Mouse (Mus musculus) frontal cortex, postnatal 14 days (tissue): ENCODE data around the gene Chrdl2.
"Not testable (repeated sequence)": the region's sequence is repeated elsewhere in the genome, so short reads cannot be mapped to it uniquely, and the experiment has no call there.

ENCODE experiments used
- DNase-seq, 2 experiments: peaks; one replicate each; pipeline ENCODE4 v3.0.0; 2022; ENCODE audit warnings: low spot score in 2 of 2

Gene Chrdl2

DNA sequence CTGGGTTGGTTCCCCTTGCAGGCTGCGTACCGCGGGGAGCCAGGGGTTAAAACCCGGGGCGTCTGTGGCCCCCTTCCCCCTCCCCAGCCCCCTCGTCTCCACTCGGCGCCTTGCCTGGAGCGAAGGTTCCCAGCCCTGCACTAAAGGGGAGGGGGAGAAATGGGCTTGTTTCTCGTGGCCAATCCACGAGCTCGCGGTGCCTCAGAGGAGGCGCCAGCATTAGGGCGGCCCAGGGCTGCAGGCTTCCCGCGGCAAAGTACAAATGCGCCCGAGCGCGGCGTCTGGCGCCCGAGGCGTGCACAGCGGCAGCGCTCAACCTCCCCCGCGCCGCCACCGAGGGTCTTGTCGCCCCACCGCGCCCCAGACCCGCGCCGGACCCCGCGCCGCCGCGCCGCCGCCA, at the start of gene Chrdl2:
Chrdl2 (plus strand) TSS at position 383 of the 400 bp plus-strand sequence.
- DNase-seq, result no peak

DNA sequence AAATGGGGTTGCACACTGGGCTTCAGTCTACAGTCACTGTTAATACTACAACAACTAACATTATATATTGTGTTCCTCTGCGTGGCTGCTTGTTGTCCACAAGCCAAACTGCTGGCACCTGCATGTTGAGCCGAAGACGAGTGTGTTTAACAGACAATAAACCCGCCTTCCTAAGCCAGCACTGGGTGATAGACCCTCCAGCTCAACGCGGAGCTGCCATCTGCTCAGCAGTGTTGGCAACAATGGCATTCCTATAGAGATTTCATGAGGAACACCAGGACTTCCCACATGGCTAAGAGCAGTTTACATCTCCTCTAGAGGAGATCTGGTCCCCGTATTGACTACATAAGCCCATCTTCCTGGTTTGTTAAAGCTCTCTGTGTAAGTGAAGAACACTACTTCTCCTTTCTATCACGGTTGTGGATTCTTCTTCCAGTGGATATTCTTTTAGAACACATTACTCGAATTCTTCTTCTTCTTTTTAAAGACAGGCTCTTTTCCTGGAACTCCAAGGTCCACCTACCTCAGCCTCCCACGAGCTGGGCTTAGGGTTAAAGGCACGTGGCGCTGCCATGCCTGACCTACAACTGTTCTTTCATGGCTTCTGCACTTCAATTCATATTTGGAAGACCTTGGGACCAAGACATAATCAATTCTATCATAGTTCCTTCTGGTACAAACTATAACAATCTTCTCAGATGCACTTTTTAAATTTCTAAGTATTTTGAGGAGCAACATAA, 48.6 kb upstream of the Chrdl2 start:
- no peak for DNase-seq

DNA sequence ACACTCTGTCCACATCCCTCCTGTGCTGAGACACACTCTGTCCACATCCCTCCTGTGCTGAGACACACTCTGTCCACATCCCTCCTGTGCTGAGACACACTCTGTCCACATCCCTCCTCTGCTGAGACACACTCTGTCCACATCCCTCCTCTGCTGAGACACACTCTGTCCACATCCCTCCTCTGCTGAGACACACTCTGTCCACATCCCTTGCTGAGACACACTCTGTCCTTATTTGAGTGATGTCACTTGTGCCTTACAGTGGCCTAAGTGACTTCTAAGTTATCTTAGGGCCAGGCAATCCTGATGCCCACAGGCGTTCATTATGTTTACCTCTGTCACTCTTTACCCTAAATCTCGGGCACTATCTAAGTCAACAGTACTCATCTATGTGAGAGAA, 45.4 kb upstream of the Chrdl2 start:
- DNase-seq, result not testable (repeated sequence)

DNA sequence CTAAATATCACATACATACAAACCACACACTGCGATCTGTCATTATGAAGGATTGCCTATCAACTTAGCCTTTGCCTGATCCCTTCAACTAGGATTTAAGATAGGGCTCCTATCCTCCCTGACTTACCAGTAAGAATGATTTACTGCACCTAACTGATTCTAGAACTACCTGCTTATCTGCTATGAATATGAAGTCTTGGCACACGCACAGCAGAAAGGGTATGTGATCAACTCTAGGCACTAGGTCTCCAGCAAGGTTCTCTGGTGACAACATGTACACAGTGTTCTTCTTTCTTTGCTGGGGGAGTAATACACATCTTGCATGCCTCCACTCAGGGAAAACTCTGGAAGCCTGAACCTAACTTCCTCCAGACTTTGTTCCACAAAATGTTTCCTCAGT, 44.5 kb upstream of the Chrdl2 start:
- DNase-seq, result no peak

DNA sequence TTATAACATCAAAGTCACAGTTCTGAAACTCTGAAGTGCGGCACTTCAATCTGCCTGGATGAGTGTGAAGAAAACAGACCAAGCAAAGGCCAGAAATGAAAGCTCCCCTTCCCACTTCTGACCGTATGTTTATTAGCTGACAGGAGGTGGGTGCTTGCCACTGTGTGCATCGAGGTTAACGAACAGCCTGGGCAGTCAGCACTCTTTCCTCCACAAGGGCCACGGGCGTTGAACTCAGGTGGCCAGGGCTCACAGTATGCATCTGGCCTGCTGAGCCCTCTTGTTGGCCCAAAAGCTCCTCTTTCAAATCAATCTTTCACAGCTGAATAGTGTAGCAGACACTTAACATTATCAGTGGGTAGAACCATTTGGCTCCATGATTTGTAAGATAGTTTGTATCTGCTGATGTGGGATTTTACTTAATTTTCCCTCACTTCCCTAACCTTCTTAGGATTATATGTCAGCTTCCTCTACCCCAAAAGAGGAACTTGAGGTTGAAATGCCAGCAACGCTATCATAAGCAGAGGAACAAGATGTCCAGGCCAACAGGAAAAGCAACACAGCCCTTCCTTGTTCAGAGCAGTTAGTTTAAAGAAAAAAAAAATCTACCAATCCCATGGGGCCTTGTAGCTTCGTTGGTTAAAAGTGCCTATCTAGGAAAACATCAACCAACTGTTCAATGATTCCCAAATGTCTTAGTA, 43.3 kb upstream of the Chrdl2 start:
- no peak for DNase-seq

DNA sequence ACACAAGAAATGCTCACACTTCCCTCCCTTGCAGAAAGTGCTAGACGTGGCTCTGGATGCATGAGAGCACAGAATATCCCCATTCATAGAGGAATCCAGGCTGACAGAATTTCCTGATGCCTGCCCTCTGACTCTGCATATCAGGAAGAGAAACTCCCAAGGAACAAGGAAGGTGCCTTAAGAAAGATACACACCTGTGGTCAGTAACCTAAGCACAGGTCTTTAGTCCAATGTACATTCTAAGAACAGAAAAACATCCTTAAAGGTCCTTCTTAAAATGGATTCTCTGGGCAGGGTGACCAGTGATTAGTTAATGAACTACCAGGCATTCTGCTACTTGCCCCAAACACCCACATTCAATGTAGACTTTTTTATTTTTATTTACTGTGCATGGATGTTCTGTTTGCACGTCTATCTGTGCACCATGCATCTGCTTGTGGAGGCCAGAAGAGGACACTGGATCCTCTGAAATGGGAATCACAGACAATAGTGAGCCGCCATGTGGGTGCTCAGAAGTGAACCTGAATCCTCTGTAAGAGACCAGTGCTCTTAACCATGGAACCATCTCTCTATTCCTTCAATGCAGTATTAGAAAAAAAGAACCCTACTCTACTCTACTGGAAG, 42.6 kb upstream of the Chrdl2 start:
- DNase-seq, result no peak

DNA sequence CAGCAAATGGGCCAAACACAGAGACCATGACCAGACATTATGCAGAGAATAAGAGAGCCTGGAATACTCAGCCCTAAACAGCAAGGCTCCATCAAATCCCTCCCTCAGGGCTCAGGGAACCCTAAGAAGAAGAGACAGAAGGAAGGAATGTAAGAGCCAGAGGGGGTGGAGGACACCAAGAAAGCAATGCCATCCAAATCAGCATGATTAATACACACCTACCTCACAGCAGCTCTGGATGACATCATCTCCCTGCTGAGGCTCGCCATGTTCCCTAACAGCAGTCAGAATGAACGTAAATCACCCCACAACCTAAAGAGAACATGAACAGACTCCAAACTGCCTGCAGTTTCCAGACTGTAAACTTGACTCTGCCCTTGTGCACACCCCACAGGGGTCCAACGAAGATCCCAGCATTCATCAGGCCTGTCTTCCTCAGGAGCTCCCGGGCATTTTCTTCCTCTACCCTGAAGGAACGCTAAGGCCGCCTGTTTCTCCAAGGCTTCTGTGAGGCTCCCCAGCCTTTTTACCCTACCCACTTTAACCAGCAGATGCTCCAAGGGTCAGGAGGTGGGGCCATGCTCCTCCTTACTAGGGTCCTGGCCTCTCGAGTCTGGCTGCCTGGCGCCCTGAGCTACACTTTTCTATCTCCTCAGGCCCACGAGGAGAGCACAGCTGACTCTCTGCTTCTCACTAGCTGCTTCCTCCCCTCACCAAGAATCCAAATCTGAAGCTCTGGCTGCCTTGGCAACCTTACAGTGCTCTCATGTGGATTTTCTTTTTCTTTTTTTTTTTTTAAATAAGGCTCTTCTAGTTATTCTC, 40.7 kb upstream of the Chrdl2 start:
- peak; percentile 48 to 59 for DNase-seq

DNA sequence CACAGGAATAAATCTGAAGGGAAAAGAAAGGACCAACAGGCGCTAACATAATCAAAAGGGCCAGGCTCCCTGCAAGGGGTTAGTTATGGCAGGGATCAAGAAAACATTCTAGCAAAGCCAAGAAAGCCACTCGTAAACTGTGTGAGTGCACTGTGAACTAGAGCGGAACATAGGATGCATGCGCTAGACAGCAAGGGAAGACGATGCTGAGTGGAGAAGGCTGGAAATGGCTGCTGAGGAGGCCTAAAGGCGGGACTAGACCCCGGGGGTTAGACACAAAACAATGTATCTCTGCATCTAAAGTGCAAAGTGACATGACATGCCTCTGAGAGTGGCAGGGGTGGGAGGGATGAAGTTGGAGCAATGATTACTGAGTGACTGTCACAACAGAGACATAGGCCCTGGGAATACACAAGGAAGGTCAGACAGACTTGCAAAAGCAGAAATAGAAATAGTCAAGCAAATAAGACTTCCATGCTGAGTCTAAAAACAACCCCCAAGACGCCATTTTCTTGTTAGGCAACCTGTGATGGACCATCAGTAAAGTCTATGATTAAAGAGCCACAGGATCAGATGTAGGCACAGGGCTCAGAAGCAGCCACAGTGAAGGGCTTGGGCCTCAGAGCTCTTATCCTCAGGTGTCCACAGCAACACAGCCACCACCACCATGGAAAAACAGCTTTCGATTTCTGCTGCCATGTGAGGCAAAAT, 39.8 kb upstream of the Chrdl2 start:
- DNase-seq, result no peak

DNA sequence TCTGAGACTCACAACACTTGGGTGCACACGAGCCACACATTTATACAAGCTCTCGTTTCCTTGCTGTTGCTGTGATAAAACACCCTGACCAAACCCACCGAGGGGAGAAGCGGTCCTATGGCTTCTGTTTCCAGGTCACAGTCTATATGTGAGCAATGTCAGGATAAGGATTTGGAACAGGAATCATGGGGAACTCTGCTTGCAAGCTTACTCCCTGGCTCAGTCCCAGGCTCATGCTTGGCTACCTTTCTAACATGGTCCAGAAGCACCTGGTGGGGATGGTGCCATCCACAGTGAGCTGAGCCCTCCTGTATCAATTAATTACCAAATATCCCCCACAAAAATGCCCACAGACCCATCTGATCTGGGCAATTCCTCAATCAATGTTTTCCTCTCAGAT, 36.8 kb upstream of the Chrdl2 start:
- DNase-seq, result no peak

DNA sequence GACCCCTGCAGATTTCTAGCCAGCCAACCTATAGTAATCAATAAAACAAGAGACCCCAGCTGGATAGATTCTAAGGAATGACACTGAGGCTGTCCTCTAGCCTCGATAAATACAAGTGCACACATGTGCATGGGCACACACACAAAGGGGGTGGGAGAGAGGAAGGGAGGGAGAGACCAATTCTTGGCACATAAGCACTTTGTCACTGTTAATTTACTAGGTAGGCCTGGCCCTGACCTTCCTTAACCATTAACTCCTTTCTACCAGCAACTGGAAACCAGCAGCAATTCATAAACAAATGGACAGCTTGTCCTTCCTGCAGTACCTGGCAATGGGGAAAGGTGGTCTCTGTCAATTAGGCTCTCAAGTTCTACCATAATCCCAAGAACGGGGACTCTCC, 34.0 kb upstream of the Chrdl2 start:
- DNase-seq, result no peak

DNA sequence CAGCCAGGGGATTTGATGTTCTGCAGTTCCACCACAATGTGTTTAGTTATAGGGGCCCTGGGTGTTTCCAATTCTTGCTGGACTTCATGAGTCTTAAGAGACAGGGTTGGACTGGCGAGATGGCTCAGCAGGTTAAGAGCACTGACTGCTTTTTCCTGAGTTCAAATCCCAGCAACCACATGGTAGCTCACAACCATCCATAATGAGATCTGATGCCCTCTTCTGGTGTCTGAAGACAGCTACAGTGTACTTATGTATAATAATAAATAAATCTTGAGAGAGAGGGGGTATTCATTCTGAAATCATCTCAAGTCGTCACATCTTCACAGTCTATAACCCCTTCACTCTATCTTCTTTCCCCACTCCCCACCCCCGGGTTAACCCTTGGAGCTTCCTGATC, 33.1 kb upstream of the Chrdl2 start:
- not testable (repeated sequence) for DNase-seq

DNA sequence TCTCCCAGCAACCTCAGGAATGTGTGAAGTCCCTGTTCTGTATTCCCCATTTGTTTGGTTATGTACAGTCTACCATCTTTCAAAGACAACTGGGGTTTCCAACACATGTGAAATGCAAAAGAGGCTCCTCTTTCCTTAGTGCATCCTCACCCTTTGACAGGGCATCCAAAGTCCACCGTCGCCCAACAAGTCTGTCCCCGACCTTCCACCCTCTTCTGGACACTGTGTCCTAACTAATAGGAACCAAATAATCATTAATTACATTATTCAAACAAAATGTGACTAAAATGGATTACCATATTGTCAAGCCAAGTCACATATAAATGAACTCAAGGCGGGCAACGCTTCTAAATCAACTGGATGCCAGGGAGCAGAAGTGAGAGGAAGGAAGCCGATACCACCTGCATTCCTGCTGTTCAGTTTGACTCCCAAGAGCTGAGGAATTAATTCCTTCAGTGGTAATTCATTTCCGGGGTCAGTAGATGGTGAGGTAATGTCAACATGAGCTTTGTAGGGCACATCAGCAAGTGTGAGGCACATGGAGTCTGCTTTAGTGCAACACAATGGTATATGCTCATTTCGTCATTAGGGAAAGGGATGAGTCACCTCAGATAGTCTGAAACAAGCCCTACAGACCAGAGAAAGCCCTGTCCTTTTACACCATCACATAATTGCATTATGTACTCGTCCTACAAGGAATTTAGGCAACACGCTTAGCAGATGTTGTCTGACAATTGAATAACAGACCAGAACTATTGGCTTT, 31.6 kb upstream of the Chrdl2 start:
- no peak for DNase-seq

DNA sequence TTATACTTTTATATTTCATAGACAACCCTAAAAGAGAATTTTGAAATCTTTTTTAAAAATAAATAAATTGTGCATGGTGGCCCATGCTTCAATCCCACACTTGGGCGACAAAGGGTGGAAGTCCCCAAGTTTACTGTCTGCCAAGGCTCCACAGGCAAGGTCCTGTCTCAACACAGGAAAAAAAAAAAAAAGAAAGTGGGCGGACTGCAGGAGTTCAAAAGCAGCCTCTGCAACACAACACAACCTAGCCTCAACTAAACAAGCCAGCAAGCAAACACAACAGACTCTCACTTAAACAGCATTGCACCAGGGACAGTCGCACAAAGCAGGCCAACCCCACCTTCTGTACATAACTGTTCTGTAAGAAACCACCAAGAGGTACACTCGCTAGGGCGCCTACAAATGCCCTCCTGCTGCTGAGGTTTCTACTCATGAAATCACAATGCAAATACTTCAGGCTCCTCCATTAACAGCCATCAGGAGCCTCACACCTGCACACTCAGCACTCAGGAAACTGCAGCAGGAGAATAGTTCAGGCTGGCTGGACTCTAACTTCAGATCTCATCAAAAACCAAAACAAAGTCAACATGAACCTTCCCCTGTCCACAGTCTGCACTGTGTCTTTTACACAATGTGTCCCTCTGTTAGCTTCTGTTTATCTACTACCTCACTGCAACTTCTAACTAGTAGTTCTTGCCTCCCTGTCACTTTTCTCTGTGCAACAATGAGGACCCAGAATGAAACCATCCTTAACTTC, 30.0 kb upstream of the Chrdl2 start:
- DNase-seq, result no peak

DNA sequence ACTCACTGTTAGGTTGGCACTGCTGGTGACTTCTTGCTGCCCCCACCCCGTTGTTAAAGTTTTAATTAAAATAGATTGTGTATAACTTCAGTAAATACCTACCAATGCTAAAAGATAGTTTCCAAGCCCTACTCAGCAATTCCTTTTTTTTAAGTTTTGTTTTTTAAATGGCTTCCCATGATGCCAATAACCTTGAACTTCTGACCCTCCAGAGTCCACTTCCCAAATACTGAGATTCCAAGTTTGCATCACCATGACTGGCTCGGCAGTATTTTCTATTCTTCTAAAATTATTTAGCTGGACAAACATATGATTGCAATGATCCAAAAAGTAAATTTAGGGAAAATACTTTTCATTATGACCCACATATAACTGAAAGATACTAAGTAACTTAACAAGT, 27.9 kb upstream of the Chrdl2 start:
- no peak for DNase-seq

DNA sequence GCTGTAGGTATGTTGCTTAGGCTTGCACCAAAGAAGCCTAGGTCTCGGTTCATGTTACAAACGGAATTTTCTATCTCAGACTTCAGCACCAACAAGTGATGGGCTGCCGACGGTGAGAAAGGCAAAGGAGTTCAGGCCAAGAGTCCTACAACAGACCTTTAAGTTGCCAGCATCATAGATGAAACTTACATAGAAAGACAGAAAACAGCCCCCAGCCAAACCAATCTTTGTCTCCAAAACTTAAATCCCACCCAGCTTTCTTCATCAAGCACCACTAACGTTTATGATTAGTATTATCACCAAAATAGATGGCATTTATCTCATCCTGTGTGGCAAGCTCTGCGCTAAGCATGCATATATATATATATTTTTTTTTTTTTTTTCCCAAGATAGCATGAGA, 26.9 kb upstream of the Chrdl2 start:
- no peak for DNase-seq

DNA sequence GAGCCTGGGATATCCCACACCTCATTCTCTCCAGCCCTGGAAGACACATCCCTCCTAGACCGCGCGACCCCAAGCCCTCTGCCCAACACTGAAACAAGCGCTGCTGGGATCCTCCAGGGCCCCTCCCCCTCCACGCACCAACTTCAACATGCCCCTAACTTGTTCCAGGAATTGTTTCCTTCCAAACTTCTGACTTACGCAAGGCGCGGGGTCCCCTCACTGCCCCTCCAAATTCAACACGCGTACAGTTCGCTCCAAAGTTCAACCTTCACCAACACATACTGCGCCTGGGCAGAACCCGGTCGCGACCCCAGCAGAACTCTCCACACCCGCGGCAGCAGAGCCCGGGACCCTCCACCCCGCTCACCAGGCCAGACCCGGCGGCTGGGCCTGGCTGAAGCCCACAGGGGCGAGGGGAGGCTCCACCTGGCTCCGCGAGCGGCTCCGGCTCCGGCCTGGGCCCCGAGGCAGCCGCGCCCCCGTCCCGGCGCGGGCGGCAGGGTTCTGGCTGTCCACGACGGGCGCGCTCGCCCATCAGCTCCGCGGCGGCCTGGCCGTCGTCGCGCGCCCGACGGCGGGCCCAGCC, 26.3 kb upstream of the Chrdl2 start:
- peak in 1 of 2 experiments; percentile 36 for DNase-seq

DNA sequence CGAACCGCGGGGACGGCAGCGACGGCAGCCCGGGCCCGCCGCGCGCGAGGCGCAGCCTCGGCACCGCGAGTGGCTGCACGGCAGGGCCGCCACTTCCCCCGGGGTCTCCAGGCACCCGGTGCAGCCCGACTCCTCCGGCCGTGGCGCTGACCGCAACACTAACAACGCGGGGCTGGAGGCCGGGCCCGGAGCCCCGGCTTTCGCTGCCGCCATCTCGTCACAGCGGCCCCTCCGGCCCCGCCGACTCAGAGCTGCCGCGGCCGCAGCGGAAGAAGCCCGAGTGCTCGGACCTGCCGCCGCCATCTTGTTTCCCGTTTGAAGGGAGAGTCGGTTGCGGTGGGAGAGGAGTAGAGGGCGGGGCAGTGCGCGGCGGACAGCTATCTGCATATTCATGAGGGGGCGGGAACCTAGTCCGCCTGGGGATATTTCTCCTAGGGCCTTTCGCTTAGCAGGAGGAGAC, 25.8 kb upstream of the Chrdl2 start, which contains the start of gene Rnf169:
Rnf169 (minus strand) TSS at position 317 of the 460 bp plus-strand sequence.
- peak; percentile 85 to 86 for DNase-seq

DNA sequence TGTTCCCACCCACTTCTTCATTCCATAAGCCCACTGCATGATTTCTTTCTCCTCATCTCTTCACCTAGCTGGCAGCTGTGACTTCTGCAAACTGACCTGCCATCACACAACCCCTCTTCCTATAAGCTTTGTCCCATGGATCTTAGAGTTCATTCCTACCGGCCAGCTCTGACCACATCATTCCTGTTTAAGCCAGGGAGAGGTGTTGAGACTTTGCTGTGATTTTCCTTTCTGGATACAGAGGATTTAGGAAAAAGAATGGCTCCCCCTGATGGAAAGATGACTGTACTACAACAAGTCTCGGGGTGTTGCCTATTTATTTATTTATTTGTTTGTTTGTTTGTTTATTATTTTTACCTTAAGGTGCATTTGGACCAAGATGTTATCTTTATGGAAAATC, 24.7 kb upstream of the Chrdl2 start:
- no peak for DNase-seq
